Mouse (Mus musculus) cerebellum, adult 9-11 months (tissue): ENCODE results near the gene Fam192a.

Source experiments
- DNase-seq: peaks from one replicate; pipeline ENCODE4 v3.0.0; 2022

Gene Fam192a

GRCm38 (mm10) chr8:94530643-94531042 lies 71.2 kb downstream of the Fam192a start:
- no peak for DNase-seq

GRCm38 (mm10) chr8:94529875-94530274 lies 71.9 kb downstream of the Fam192a start:
- no peak for DNase-seq

GRCm38 (mm10) chr8:94528245-94528644 lies 73.6 kb downstream of the Fam192a start:
- DNase-seq = no peak

- DNase-seq = no peak
Measured at GRCm38 (mm10) chr8:94527178-94527577, 74.6 kb downstream of the Fam192a start.

GRCm38 (mm10) chr8:94524554-94524953 lies 77.2 kb downstream of the Fam192a start:
- no peak for DNase-seq
